Mouse (Mus musculus) kidney, postnatal 10 days (tissue): ENCODE data around the gene Alg14.

Experiments used
- DNase-seq: peaks from one replicate; pipeline ENCODE4 v3.0.0; 2021; ENCODE audit warnings: mixed read lengths

The Alg14 gene

GRCm38 (mm10) chr3:121279679-121280078 lies 11.9 kb upstream of the Alg14 start:
- DNase-seq: no peak

DNA sequence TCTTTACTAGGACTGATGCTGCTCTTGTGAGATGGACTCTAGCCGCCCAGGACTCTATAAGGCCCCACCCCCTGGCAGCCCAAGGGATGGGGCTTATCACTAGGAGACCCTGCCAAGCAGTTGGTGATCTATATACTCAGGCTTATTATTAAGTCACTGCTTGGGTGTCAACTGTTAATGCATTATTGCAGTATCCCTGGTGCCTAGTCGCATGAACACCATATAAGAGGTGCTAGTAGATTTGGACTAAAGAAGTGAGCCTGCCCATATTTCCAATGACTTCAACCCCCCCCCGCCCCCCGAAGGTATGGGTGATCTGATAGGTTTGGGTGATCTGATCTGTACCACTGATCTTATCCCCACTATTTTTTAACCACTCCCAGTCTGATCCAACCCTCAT lies 8.6 kb upstream of the Alg14 start, which contains the start of gene Tmem56:
Tmem56 (minus strand) TSS at position 101 of the 400 bp plus-strand sequence.
- DNase-seq: no peak

DNA sequence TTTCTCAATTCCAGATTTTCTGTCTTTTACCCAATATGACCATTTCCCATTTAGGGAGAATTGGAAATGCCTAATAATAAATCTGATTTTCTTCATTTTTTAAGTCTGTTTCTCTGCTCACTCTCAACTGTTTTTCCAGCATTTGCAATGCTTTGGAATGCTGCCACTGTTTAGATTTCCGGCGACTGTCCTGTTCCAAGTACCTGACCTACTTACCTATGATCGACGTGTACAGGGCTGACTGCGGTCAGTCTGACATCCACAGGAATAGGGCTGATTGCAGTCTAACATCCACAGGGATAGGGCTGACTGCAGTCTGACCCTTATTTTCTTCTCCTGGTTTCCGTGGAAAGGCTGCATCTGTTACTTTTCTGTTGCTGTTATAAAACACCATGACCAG lies 6.4 kb upstream of the Alg14 start:
- DNase-seq: no peak

DNA sequence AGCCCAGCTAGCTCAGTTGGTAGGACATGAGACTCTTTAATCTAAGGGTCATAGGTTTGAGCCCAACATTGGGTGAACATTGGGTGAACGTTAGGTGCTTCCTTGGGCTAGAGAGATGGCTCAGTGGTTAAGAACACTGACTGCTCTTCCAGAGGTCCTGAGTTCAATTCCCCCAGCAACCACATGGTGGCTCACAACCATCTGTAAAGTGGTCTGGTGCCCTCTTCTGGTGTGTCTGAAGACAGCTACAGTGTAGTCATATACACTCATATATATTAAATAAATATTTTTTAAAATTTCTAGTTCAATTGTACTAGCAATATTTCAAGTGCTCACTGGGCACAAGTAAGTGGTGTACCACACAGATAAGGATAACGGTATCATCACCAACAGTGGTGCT lies 4.4 kb upstream of the Alg14 start:
- no peak for DNase-seq

DNA sequence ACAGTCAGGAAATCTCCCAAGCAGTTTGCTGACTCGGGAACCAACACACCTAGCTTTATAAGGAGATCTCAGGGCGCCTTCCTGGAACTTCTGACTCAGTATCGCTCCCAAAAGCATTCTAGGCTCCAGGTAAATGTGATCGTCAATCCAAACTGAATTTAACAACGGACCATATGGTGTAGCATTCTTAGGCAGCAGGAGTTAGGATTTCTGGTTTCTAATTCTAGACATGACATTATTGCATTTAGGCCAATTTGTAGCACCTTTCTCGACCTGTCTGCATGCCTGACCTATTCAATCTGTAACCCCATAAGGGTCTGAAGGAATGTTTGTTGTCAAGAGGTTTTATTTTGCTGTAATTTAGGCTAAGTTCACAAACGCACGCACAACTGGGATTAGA lies 892 bp upstream of the Alg14 start:
- no peak for DNase-seq

DNA sequence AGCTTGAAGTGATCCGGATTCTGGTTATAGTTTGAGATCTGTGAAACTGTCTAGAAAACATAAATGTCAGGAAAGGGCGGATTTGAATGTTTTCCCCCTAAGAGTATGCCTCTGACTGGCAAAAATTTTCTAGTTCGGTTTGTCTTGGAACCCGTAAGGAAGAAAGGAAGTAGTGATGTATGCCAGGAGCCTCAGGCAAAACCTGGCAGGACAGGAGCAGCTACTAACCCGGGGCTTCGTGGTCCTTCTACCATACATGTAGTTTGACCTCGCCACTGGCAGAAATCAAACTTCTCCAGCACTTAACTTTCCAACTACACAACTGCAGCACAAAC lies 381 bp upstream of the Alg14 start:
- DNase-seq: no peak

- DNase-seq: no peak
These were observed 2.6 kb downstream of the Alg14 start for GRCm38 (mm10) chr3:121294200-121294599.

GRCm38 (mm10) chr3:121306641-121307040 lies 15.1 kb downstream of the Alg14 start:
- DNase-seq: no peak

DNA sequence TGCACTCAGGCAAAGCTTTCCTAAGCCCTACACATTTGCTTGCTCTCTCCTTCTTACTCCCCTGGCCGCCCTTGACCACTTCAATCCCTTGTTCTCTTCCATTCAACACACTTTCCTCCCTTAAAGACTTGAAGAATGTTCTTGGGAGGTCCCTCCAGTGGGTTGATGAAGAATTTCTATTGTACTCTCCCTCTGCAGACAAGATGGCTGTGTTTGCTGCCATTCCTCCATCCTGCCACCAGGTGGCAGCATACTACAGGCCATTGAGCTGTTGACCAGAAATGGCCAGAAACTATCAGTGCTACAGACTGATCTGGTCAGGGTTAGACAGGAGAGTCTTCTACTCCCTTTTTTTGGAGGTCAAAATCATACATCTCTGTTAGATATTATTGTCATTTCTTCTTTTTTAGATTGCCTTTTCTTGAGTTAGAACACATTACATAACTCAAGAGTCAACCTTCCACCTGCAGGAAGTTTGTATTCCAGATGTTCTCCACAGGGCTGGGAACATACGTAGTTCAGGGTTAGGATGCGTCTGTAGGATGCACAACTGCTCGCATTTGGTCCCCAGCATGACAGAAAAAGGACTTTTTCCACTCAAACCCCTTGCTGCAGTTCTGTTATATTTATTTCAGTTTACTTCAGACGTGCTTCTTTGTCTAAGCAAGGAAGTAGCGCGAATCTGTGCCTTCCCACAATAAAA lies 16.1 kb downstream of the Alg14 start:
- peak; percentile 84 for DNase-seq

- DNase-seq: no peak
These were observed 17.4 kb downstream of the Alg14 start for GRCm38 (mm10) chr3:121308935-121309334.

GRCm38 (mm10) chr3:121309429-121309828 lies 17.9 kb downstream of the Alg14 start:
- DNase-seq: no peak

DNA sequence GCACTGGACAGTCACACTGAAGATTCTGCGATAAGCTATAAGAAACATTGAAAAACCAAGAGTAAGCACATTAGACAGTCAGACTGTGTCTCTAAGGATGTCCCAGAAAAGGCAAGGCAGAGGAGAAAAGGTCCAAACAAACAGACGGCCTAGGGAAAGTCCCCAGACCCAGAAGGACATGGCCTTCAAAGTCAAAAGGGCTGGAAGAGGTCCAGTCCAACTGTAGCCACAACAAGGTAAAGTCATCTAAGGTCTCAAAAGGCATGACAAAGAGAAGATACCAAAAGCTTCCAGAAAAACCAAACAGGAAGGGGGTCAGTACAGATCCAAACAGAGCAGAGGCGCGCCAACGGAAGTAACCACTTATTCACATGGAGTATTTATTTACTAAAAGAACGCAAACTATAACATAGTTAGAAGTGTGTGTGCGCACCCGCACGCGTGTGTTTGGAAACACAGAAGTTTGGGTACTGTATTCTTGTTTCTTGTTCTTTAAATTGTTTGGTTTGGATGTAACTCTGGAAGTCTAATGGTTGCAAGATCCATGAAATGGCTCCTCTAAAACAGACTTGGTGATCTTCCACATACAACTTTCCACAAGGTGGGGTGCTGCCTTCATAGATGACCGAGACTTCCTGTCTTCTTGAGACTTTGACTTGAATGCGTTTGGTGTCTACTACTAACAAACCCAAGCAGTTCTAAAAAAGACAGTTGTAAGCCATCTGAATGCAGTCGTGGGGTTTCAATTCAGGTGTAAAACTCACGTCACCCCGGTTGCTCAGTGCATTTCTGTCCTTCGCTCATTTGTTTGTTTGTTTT lies 18.5 kb downstream of the Alg14 start:
- DNase-seq: peak; percentile 32

- no peak for DNase-seq
These were observed 20.9 kb downstream of the Alg14 start for GRCm38 (mm10) chr3:121312426-121312825.

DNA sequence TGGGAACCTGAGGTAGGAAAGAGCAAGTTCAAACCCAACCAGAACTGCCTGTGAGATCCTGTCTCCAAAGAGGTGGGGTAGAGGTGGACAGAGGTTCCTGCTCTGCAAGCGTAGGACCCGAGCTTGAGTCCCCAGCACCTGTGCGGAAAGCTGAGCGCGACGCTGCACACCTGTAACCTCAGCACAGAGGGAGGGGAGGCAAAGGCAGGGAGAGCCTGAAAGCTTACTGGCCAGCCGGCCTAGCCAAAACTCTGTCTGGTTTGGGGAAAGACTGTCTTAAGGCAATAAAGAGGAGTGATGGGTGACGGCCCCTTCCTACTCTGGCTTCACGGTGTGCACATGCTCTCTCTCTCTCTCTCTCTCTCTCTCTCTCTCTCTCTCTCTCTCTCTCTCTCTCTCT lies 21.4 kb downstream of the Alg14 start:
- DNase-seq: no peak

DNA sequence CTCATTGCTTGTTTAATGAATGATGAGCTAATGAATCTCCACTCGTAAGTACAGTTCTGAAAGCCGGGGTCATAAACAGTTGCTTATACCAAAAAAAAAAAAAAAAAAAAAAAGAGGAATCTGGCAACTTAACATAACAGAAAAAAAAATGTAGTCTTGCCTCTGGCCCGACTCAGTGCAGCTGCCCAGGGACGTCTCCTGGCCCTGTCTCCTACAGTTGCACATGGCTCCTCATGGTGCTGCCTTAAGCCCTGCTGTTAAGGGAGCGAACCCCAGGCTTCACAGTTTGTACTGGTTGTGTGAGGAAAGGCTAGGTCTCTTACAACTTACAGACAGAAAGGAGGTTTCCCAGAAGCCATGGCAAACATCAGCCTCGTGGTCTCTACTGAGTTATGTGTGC lies 22.6 kb downstream of the Alg14 start:
- DNase-seq: no peak

DNA sequence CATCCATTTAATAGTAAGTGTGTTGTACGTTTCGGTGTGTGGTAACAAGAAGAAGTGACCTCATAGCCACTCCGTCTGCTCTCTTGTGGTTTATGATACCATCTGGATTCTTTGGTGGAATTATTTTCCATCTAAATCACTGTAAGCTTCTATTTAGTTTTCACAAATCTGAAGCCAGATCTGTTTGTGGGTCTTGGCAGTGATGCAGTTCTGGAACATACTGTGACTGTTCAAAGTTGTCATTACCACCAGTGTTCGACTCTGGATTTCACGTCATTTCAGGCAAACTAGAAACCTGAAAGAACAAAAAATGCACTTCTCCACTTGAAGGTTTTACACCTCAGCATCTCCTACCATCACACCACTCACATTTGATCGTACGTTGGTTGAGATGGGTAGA lies 23.9 kb downstream of the Alg14 start:
- no peak for DNase-seq

DNA sequence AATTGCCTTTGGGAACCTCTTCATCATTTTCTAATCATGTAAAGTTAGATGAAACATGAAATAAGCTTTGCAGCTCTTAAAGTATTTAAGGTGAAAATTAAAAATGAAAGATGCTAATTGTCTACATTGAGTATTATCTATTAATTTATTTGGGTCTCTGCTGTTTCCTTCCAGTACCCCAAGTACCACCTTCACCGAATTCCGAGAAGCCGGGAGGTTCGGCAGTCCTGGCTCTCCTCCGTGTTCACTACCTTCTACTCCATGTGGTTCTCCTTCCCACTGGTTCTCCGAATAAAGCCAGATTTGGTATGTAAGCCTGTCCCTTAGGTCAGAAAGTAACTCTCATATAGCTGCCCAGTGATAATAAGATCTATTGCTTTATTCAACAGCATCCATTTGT lies 28.3 kb downstream of the Alg14 start:
- DNase-seq: no peak

DNA sequence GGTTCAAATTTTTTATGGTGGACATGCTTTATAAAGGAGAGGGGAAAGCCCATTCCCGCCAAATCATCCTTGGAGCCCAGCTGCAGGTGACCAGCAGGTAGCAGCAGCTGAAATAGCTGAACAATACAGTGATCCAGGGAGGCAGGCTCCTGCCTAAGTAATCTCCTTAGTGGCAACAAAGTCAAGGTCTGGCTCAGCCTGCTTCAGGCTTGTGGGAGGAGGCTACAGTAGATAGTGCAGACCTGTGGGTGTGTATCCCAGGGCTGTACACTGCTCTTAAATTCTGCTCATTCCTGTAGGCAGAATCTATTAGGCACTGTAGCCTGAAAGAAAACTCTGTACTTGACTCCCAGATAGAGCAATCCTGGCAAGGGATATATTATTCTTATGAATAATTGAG lies 29.3 kb downstream of the Alg14 start:
- no peak for DNase-seq

GRCm38 (mm10) chr3:121323371-121323770 lies 31.8 kb downstream of the Alg14 start:
- DNase-seq: no peak

DNA sequence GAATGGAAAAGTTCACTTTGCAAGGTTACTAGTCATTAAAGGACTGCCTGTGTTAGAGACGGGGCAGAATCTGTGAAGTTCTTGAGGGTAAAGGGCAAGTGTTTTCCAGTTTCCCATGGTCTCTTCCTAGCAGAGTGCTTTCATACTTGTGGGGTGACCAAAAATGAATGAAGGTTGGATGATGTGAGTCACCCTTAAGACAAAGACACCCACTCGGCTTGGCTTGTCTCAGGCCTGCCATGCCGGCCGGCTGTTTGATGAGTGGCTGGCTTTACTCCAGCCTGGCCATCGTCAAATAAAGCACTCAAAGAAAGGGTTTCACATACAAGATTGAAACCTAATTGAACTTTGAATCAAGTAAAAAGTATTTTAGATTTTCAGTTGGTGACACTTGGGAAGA lies 35.8 kb downstream of the Alg14 start:
- no peak for DNase-seq

DNA sequence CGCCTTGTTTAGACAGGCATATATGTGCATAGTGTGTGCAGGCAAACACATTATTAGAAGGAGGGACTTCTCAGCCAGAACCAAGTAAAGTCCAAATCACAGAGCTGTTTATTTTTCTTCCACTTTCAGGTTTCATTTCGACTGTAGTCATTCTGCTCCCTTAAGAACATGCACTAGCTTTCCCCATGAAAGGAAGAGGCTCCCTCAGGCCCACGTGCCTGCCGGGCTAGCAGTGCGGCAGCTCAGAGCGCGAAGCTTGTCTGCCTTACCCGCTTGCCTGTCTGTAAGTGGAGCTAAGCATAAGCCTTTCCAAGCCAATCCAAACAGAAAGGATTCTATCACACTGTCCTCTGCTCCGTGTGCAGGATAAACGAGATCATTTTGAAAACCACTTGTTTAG lies 38.1 kb downstream of the Alg14 start:
- no peak for DNase-seq

GRCm38 (mm10) chr3:121330244-121330646 lies 38.7 kb downstream of the Alg14 start:
- DNase-seq: no peak

- DNase-seq: no peak
These were observed 44.8 kb downstream of the Alg14 start for GRCm38 (mm10) chr3:121336234-121336890.

- no peak for DNase-seq
These were observed 47.1 kb downstream of the Alg14 start for GRCm38 (mm10) chr3:121338687-121339086.
